Mouse (Mus musculus) midbrain, embryonic 15.5 days (tissue): Measurements from ENCODE around the gene Gm10959. TPM values are rescaled to one million over a fixed set of nuclear protein-coding genes. Genes with fewer than 3 reads are reported as not detected.
"Not testable (repeated sequence)": the region's sequence is repeated elsewhere in the genome, so short reads cannot be mapped to it uniquely, and the experiment has no call there.

ENCODE experiments used
- ATAC-seq: fragments of 200-750 bp; cut with Nextera tagmentation; replicated peaks from 2 replicates; pipeline ENCODE4 v1.8.0; 2017; ENCODE audit warnings: moderate TSS enrichment
- H3K27ac ChIP-seq: fragments of 300-500 bp; sonication (generic); 2 replicates; pipeline ENCODE4 v1.5.1; 2015; ENCODE audit warnings: mild to moderate bottlenecking, inconsistent platforms
- H3K27me3 ChIP-seq: fragments of 300-500 bp; sonication (generic); replicated peaks from 2 replicates; pipeline ENCODE4 v1.6.1; 2015; ENCODE audit warnings: inconsistent platforms
- H3K36me3 ChIP-seq: fragments of 300-500 bp; sonication (generic); replicated peaks from 2 replicates; pipeline ENCODE4 v1.6.1; 2015; ENCODE audit warnings: inconsistent platforms
- H3K4me1 ChIP-seq: fragments of 300-500 bp; sonication (generic); 2 replicates; pipeline ENCODE4 v1.6.1; 2015; ENCODE audit warnings: inconsistent platforms
- H3K4me2 ChIP-seq: fragments of 300-500 bp; sonication (generic); 2 replicates; pipeline ENCODE4 v1.6.1; 2015; ENCODE audit warnings: inconsistent platforms, mild to moderate bottlenecking, moderate library complexity
- H3K4me3 ChIP-seq: fragments of 300-500 bp; sonication (generic); 2 replicates; pipeline ENCODE4 v1.5.1; 2015; ENCODE audit warnings: mild to moderate bottlenecking, inconsistent platforms
- H3K9ac ChIP-seq: fragments of 300-500 bp; sonication (generic); 2 replicates; pipeline ENCODE4 v1.6.1; 2015; ENCODE audit warnings: mild to moderate bottlenecking, inconsistent platforms
- H3K9me3 ChIP-seq: fragments of 300-500 bp; sonication (generic); 2 replicates; pipeline ENCODE4 v1.6.1; 2016; ENCODE audit warnings: inconsistent platforms
- WGBS: fragments of 180-500 bp; shearing (Covaris S2); methylation state at CpG from one replicate; pipeline ENCODE4 v1.1.7; 2015; ENCODE audit warnings: mixed read lengths; 5-methylcytosine and 5-hydroxymethylcytosine counted together
- polyA plus RNA-seq: library from polyadenylated mRNA; unstranded; fragments of >200 nt; fragmentation: Nextera tagmentation; extraction: Ambion mirVana; gene quantifications from 2 replicates; pipeline ENCODE4 v1.2.1, GENCODE M21; 2015

Gene Gm10959
- not detected in 2 replicates for polyA plus RNA-seq

GRCm38 (mm10) chr3:122919260-122919659, at the start of gene Gm10959:
Gene Gm10959 (minus strand): TSS chr3:122919360.
- no peak within 1 kb of the TSS for H3K4me2 ChIP-seq
- H3K4me3 ChIP-seq, result no peak within 1 kb of the TSS
- WGBS, result 75% methylated on average over 8 of the region's 8 CpGs
- H3K36me3 ChIP-seq, result no peaks in the 10 kb centered on the region
- no peaks in the 10 kb centered on the region for H3K9me3 ChIP-seq
- no peaks in the 10 kb centered on the region for H3K4me1 ChIP-seq
- ATAC-seq, result no peak
- no peak within 1 kb of the TSS for H3K27ac ChIP-seq
- H3K27me3 ChIP-seq, result no peaks in the 10 kb centered on the region
- no peak within 1 kb of the TSS for H3K9ac ChIP-seq

- Histone ChIP-seq H3K27me3 (no peaks in the 10 kb centered on the region), H3K36me3 (no peaks in the 10 kb centered on the region), H3K4me1 (no peaks in the 10 kb centered on the region), H3K9ac (no peak overlapping the region), H3K27ac (no peak overlapping the region), H3K4me3 (no peak overlapping the region), H3K9me3 (no peaks in the 10 kb centered on the region), H3K4me2 (no peak overlapping the region)
- 93% methylated on average over 9 of the region's 9 CpGs for WGBS
- ATAC-seq, result no peak
Observed at GRCm38 (mm10) chr3:122968391-122968790, 49.2 kb upstream of the Gm10959 start.

GRCm38 (mm10) chr3:122964301-122964700, 45.1 kb upstream of the Gm10959 start:
- Histone ChIP-seq H3K4me3 (no peak overlapping the region), H3K27me3 (no peaks in the 10 kb centered on the region), H3K36me3 (no peaks in the 10 kb centered on the region), H3K27ac (no peak overlapping the region), H3K9me3 (no peaks in the 10 kb centered on the region), H3K4me2 (no peak overlapping the region), H3K9ac (no peak overlapping the region), H3K4me1 (no peaks in the 10 kb centered on the region)
- 87% methylated on average over 5 of the region's 5 CpGs for WGBS
- no peak for ATAC-seq

- Histone ChIP-seq H3K9ac (no peak overlapping the region), H3K4me3 (no peak overlapping the region), H3K9me3 (no peaks in the 10 kb centered on the region), H3K27me3 (no peaks in the 10 kb centered on the region), H3K36me3 (peaks cover 5% of the 10 kb centered on the region; the same call in 1 of the 2 replicates), H3K4me2 (no peak overlapping the region), H3K4me1 (no peaks in the 10 kb centered on the region), H3K27ac (no peak overlapping the region)
- 96% methylated on average over 2 of the region's 2 CpGs for WGBS
- no peak for ATAC-seq
Observed at GRCm38 (mm10) chr3:122950129-122950528, 31.0 kb upstream of the Gm10959 start.

- no peak for ATAC-seq
- Histone ChIP-seq H3K4me1 (no peaks in the 10 kb centered on the region), H3K27me3 (no peaks in the 10 kb centered on the region), H3K9me3 (no peaks in the 10 kb centered on the region), H3K9ac (no peak overlapping the region), H3K4me3 (no peak overlapping the region), H3K36me3 (no peaks in the 10 kb centered on the region), H3K4me2 (no peak overlapping the region), H3K27ac (no peak overlapping the region)
- WGBS, result 84% methylated on average over 6 of the region's 6 CpGs
Observed at GRCm38 (mm10) chr3:122943387-122943890, 24.3 kb upstream of the Gm10959 start.

GRCm38 (mm10) chr3:122939215-122939614, 20.1 kb upstream of the Gm10959 start:
- Histone ChIP-seq H3K4me2 (no peak overlapping the region), H3K9ac (no peak overlapping the region), H3K36me3 (no peaks in the 10 kb centered on the region), H3K4me1 (no peaks in the 10 kb centered on the region), H3K27me3 (no peaks in the 10 kb centered on the region), H3K27ac (no peak overlapping the region), H3K9me3 (no peaks in the 10 kb centered on the region), H3K4me3 (no peak overlapping the region)
- WGBS, result 80% methylated on average over 2 of the region's 2 CpGs
- ATAC-seq, result no peak

GRCm38 (mm10) chr3:122937176-122937575, 18.0 kb upstream of the Gm10959 start:
- not testable (repeated sequence) for H3K9me3 ChIP-seq, H3K27ac ChIP-seq, H3K4me1 ChIP-seq, ATAC-seq, H3K4me2 ChIP-seq, H3K27me3 ChIP-seq, H3K9ac ChIP-seq, H3K36me3 ChIP-seq, H3K4me3 ChIP-seq
- WGBS, result 76% methylated on average over 13 of the region's 13 CpGs

GRCm38 (mm10) chr3:122932466-122932865, 13.3 kb upstream of the Gm10959 start:
- Histone ChIP-seq H3K4me2 (no peak overlapping the region), H3K27ac (no peak overlapping the region), H3K27me3 (no peaks in the 10 kb centered on the region), H3K36me3 (no peaks in the 10 kb centered on the region), H3K9me3 (no peaks in the 10 kb centered on the region), H3K9ac (no peak overlapping the region), H3K4me1 (no peaks in the 10 kb centered on the region), H3K4me3 (no peak overlapping the region)
- WGBS, result 94% methylated on average over 1 of the region's 1 CpGs
- ATAC-seq, result no peak

GRCm38 (mm10) chr3:122929723-122930122, 10.6 kb upstream of the Gm10959 start:
- no peaks in the 10 kb centered on the region for H3K36me3 ChIP-seq
- WGBS, result 92% methylated on average over 6 of the region's 6 CpGs

GRCm38 (mm10) chr3:122924009-122924914, 5.1 kb upstream of the Gm10959 start, which contains the start of gene 1810037I17Rik:
Gene 1810037I17Rik (plus strand): TSS chr3:122924203.
- peak within 1 kb of the TSS; percentile 82 for H3K27ac ChIP-seq
- no peaks in the 10 kb centered on the region for H3K36me3 ChIP-seq
- no peaks in the 10 kb centered on the region for H3K27me3 ChIP-seq
- under 1% methylated on average over 68 of the region's 68 CpGs for WGBS
- peak within 1 kb of the TSS; percentile 68 for H3K4me3 ChIP-seq
- peak; percentile 100 for ATAC-seq
- H3K9ac ChIP-seq, result peak within 1 kb of the TSS; percentile 58
- peak within 1 kb of the TSS; percentile 63 for H3K4me2 ChIP-seq
- peaks cover 12% of the 10 kb centered on the region for H3K4me1 ChIP-seq
- H3K9me3 ChIP-seq, result no peaks in the 10 kb centered on the region

More at GRCm38 (mm10) chr3:122929723-122930122, 10.6 kb upstream of the Gm10959 start:
- Histone ChIP-seq H3K4me2 (no peak overlapping the region), H3K4me3 (no peak overlapping the region), H3K4me1 (peaks cover 12% of the 10 kb centered on the region), H3K9ac (no peak overlapping the region), H3K9me3 (no peaks in the 10 kb centered on the region), H3K27me3 (no peaks in the 10 kb centered on the region), H3K27ac (no peak overlapping the region)
- ATAC-seq, result no peak

- Histone ChIP-seq H3K4me2 (peak overlapping the region; percentile 63; the same call in 1 of the 2 replicates), H3K4me3 (no peak overlapping the region), H3K27me3 (no peaks in the 10 kb centered on the region), H3K4me1 (peaks cover 12% of the 10 kb centered on the region), H3K9ac (no peak overlapping the region), H3K9me3 (no peaks in the 10 kb centered on the region), H3K36me3 (no peaks in the 10 kb centered on the region), H3K27ac (no peak overlapping the region)
- 74% methylated on average over 7 of the region's 7 CpGs for WGBS
- no peak for ATAC-seq
Observed at GRCm38 (mm10) chr3:122923147-122923546, 4.0 kb upstream of the Gm10959 start.

GRCm38 (mm10) chr3:122921676-122922527, 2.7 kb upstream of the Gm10959 start:
- no peak overlapping the region for H3K9ac ChIP-seq
- no peak overlapping the region for H3K4me3 ChIP-seq
- H3K4me1 ChIP-seq, result peaks cover 12% of the 10 kb centered on the region
- H3K9me3 ChIP-seq, result no peaks in the 10 kb centered on the region
- ATAC-seq, result no peak
- H3K27ac ChIP-seq, result no peak overlapping the region
- no peaks in the 10 kb centered on the region for H3K36me3 ChIP-seq
- 82% methylated on average over 8 of the region's 8 CpGs for WGBS
- H3K27me3 ChIP-seq, result no peaks in the 10 kb centered on the region
- no peak overlapping the region for H3K4me2 ChIP-seq
